Mouse (Mus musculus): ENCODE results near the gene Tex14. TPM values are rescaled to one million over a fixed set of nuclear protein-coding genes. Genes with fewer than 3 reads are reported as not detected.

Gene Tex14
- total and polyA plus RNA-seq, 3 experiments: 0.42 TPM; not detected in 1

GRCm38 (mm10) chr11:87583291-87584034 lies 178.6 kb downstream of the Tex14 start:
- TF ChIP-seq MXI1 (IDR thresholded peaks at IDR 0.05; ENCODE audit: low read depth, low read length) (no peak), CTCF (IDR thresholded peaks at IDR 0.05 in 2 of 3, conservative IDR thresholded peaks at IDR 0.05 in 1 of 3; ENCODE audit: control insufficient read depth in 1 of 3, insufficient read depth in 1 of 3, low read depth in 2 of 3, low read length in 3 of 3, poor library complexity in 1 of 3, severe bottlenecking in 1 of 3) (no peak), JUND (IDR thresholded peaks at IDR 0.05; ENCODE audit: low read depth, low read length) (no peak), E2F4 (IDR thresholded peaks at IDR 0.05; ENCODE audit: borderline replicate concordance, low read depth, low read length) (no peak), USF1 (IDR thresholded peaks at IDR 0.05; ENCODE audit: low read depth, low read length) (no peak), RCOR1 (IDR thresholded peaks at IDR 0.05; ENCODE audit: low read depth, low read length) (no peak), BHLHE40 (IDR thresholded peaks at IDR 0.05; ENCODE audit: borderline replicate concordance, low read depth, low read length) (no peak), GATA1 (IDR thresholded peaks at IDR 0.05; ENCODE audit: low read depth, low read length) (no peak), NELFE (IDR thresholded peaks at IDR 0.05; ENCODE audit: low read depth, low read length) (no peak), SIN3A (IDR thresholded peaks at IDR 0.05; ENCODE audit: low read length) (no peak)
- Histone ChIP-seq H3K9ac (ENCODE audit: control insufficient read depth, low read depth, low read length, poor library complexity, severe bottlenecking) (no peak overlapping the region), H3K36me3 (ENCODE audit: control insufficient read depth in 1 of 2, insufficient read depth in 2 of 2, low read length in 2 of 2) (peaks cover 0 to 2% of the 10 kb centered on the region in 2 experiments; a peak in 1 of 4 replicates), H3K27ac (ENCODE audit: control insufficient read depth, low read depth, low read length) (no peak overlapping the region), H3K79me2 (ENCODE audit: control insufficient read depth, insufficient read depth, low read length, poor library complexity) (no peaks in the 10 kb centered on the region), H3K4me3 (ENCODE audit: control insufficient read depth in 1 of 2, insufficient read depth in 1 of 2, low read depth in 2 of 2, low read length in 2 of 2) (no peak overlapping the region), H3K4me1 (ENCODE audit: control insufficient read depth in 1 of 2, insufficient read depth in 2 of 2, low read length in 2 of 2) (peaks cover 2 to 12% of the 10 kb centered on the region in 2 experiments; a peak in 3 of 4 replicates), H3K9me3 (replicated peaks; ENCODE audit: insufficient read depth, low read length) (no peaks in the 10 kb centered on the region), H3K27me3 (ENCODE audit: control insufficient read depth in 1 of 2, insufficient read depth in 2 of 2, low read length in 2 of 2) (no peaks in the 10 kb centered on the region; a peak in 2 of 4 replicates)
- no peak for DNase-seq (ENCODE audit: low read depth, low spot score)

- TF ChIP-seq KAT2A (conservative IDR thresholded peaks at IDR 0.05; ENCODE audit: low read depth, low read length): no peak
- TF ChIP-seq POLR2AphosphoS5 (IDR thresholded peaks at IDR 0.05; ENCODE audit: borderline replicate concordance, low read depth, low read length): no peak
- TF ChIP-seq TAL1 (IDR thresholded peaks at IDR 0.05; ENCODE audit: low read length): no peak
- TF ChIP-seq ELF1 (IDR thresholded peaks at IDR 0.05; ENCODE audit: low read depth, low read length): no peak
- no peak for TF ChIP-seq NELFE (IDR thresholded peaks at IDR 0.05; ENCODE audit: low read depth, low read length)
- no peak for TF ChIP-seq MAZ (IDR thresholded peaks at IDR 0.05; ENCODE audit: low read depth, low read length)
- TF ChIP-seq USF2 (IDR thresholded peaks at IDR 0.05; ENCODE audit: borderline replicate concordance in 1 of 2, insufficient read depth in 1 of 2, low read depth in 1 of 2, low read length in 2 of 2): no peak
- no peak for TF ChIP-seq CHD1 (IDR thresholded peaks at IDR 0.05; ENCODE audit: low read depth, low read length)
- TF ChIP-seq USF1 (IDR thresholded peaks at IDR 0.05; ENCODE audit: low read depth, low read length): no peak
- no peak for TF ChIP-seq GATA1 (IDR thresholded peaks at IDR 0.05; ENCODE audit: low read depth, low read length)
- TF ChIP-seq MEF2A (IDR thresholded peaks at IDR 0.05; ENCODE audit: extremely low read depth, insufficient replicate concordance, low read depth, low read length, poor library complexity, severe bottlenecking): no peak
- TF ChIP-seq BHLHE40 (IDR thresholded peaks at IDR 0.05; ENCODE audit: borderline replicate concordance, low read depth, low read length): no peak
- Histone ChIP-seq H3K9ac (ENCODE audit: control insufficient read depth, low read depth, low read length, poor library complexity, severe bottlenecking) (no peak overlapping the region), H3K27me3 (ENCODE audit: control insufficient read depth in 1 of 2, insufficient read depth in 2 of 2, low read length in 2 of 2) (no peaks in the 10 kb centered on the region; a peak in 2 of 4 replicates), H3K4me3 (ENCODE audit: control insufficient read depth in 1 of 2, insufficient read depth in 1 of 2, low read depth in 2 of 2, low read length in 2 of 2) (no peak overlapping the region), H3K9me3 (replicated peaks; ENCODE audit: insufficient read depth, low read length) (no peaks in the 10 kb centered on the region), H3K27ac (ENCODE audit: control insufficient read depth, low read depth, low read length) (no peak overlapping the region), H3K36me3 (ENCODE audit: control insufficient read depth in 1 of 2, insufficient read depth in 2 of 2, low read length in 2 of 2) (no peaks in the 10 kb centered on the region; a peak in 1 of 4 replicates), H3K4me1 (ENCODE audit: control insufficient read depth in 1 of 2, insufficient read depth in 2 of 2, low read length in 2 of 2) (peaks cover 0 to 3% of the 10 kb centered on the region in 2 experiments; a peak in 2 of 4 replicates), H3K79me2 (ENCODE audit: control insufficient read depth, insufficient read depth, low read length, poor library complexity) (no peaks in the 10 kb centered on the region)
- DNase-seq (ENCODE audit: low read depth, low spot score): no peak
These were observed 180.0 kb downstream of the Tex14 start for GRCm38 (mm10) chr11:87584711-87585505.
